Mouse (Mus musculus) lung, adult 18-20 months (tissue): ENCODE measurements at regions not wholly inside any gene's neighbourhood (a gene's known extent, or its start where the extent isn't known, plus 50 kb on each side); places are given as distances from the start of the nearest gene placed in this dataset.

Experiments
- DNase-seq, 2 experiments: peaks; one replicate each; pipeline ENCODE4 v3.0.0; 2022; ENCODE audit warnings: mixed read lengths in 2 of 2

- no peak for DNase-seq
Observed at GRCm38 (mm10) chr10:124320191-124321110, 1056.7 kb downstream of the Fam19a2 start.

- no peak for DNase-seq
Observed at GRCm38 (mm10) chr10:124332491-124332890, 1056.8 kb downstream of the Slc16a7 start.

DNA sequence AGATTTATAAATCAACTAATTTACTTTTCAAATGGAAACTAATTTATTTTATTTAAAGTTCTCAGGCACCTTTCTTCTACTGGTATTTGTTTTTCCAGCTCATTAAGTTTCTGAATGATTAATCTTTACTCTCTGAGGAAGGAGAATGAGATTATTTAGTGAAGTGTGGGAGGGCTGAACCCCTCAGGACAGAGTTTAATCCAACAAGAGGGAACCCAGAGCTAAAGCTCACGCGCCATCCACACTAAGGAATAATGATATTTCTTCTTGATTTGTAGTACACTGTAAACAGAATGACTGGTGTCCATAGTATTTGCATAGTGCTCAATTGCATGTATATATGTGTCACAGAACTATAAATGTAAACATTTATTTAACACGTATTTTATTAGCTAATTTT is 1050.3 kb downstream of the Slc16a7 start:
- DNase-seq: no peak

- no peak for DNase-seq
Observed at GRCm38 (mm10) chr10:124349300-124349699, 1040.0 kb downstream of the Slc16a7 start.

- no peak for DNase-seq
Observed at GRCm38 (mm10) chr10:124362795-124363194, 1026.5 kb downstream of the Slc16a7 start.

DNA sequence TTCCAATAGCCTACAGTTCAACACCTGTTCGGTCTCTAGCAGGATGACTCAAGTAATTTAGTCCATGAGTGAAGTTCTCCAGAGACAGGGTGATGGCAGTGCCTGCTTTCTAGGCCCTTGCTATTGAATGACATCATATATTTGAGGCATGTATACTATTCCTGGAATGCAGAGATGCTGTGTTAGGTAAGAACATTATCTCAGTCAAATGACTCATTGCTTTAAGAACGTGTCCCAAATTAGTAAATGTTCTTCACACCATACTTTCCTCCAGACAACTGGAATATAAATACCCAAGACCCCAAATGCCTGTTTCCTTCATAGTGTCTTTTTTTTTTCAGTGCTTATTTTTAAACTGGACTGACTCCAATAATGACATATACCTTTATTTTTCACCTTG is 1018.3 kb downstream of the Slc16a7 start:
- no peak for DNase-seq

GRCm38 (mm10) chr10:124402647-124403046 is 986.6 kb downstream of the Slc16a7 start:
- no peak for DNase-seq

DNA sequence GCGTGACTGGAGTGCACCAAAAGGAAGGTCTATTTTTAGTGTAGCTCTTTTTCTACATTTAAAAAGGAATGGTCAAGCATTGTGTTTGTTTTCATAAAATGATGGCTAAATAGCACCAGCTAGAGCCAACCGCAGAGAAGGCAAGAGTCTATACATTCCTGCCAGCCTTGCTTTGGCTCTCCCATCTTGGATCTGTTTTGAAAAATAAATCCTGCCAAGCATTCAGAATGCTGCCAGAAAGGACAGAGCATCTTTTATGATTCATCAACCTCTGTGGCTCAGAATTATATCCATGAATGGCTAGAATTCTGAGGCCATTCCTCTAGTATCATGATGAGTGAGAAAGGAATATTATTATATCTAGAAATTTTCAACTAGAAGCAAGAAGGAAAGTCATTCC is 979.6 kb downstream of the Slc16a7 start:
- DNase-seq: no peak

GRCm38 (mm10) chr10:124416531-124416930 is 972.7 kb downstream of the Slc16a7 start:
- DNase-seq: no peak

GRCm38 (mm10) chr10:124423418-124423817 is 965.8 kb downstream of the Slc16a7 start:
- no peak for DNase-seq
